Mouse (Mus musculus): ENCODE data around the gene Wdr45b.
A peak's percentile ranks its signal among the peaks of the same experiment; 100 is the strongest.
"Not testable (repeated sequence)": the region's sequence is repeated elsewhere in the genome, so short reads cannot be mapped to it uniquely, and the experiment has no call there.

Gene Wdr45b

DNA sequence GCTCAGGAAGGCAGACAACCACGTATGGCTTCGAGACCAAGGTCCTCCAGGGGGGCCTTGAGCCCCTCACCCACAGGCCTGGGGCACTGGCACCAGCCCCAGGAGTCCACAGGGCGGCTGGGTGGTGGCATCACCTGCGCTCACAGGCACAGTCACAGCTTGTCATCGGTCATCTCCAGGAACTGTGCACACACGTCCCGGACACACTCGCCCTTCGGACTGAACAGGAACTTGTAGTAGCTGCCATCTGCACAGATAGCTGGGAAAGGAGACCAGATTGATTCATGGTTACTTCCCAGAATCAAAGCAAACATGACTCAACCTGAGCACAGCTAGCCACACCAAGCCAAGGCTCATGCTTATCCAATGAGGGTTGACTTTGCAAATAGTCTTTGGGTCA is 26.0 kb downstream of the Wdr45b start:
- DNase-seq (ENCODE audit: low read depth) = no peak

GRCm38 (mm10) chr11:121326681-121327080 is 27.6 kb downstream of the Wdr45b start:
- DNase-seq (ENCODE audit: low read depth) = no peak

DNA sequence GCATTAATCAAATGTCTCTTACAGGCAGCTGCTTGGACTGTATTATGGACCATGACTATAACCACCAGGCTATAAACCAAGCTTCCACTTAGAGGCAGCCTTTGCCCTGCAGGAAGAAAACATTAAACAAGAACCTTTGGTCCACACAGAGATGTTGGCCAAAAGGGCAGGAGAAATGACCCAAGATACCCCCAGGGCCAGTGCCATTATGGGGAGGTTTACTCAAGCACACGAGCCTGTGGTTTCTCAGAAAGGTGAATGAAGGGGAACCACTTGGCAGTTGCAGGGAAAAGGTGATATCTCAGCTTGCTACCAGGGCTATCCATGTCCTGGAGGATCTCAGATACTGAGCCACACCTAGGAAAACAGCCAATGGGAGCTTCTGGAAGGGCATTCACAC is 28.2 kb downstream of the Wdr45b start:
- no peak for DNase-seq (ENCODE audit: low read depth)

DNA sequence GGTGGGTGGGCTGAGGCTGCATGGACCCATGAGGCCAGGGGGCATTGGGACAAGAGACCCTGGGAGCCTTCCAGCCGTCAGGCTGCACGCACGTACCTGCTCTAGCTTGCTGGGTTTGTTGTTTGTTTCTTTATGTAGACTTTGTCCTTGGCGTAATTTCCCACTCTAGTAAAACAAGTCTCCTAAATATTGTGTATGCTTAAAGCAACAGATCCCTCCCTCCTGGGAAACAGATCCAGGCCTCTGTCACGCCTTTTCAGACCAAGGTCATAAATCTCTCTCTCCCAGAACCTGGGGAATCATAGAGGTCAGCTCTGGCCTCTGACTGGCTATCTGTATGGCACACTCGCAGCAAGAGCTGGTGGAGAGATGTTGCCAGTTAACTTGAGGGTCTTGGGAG is 46.5 kb downstream of the Wdr45b start:
- DNase-seq (ENCODE audit: low read depth) = not testable (repeated sequence)

DNA sequence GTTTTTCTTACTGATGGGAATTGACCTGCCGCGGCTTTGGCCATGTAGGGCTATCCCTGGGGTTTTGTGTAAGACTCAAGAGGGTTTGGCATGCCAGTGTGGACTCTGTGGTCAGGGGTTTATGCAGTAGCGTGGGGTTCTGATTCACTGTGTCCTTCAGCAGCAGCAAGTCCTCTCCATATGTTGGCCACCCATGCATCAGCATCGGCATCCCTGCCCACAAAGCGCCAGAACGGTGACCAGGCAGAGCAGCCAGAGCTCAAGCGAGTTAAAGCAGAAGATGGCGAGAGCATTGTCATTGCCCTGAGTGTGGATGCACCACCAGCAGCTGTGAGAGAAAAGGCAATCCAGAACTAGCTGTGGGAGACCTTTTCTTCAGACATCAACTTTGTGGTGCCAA is 47.6 kb downstream of the Wdr45b start:
- no peak for DNase-seq (ENCODE audit: low read depth)

GRCm38 (mm10) chr11:121305371-121305770 is 48.9 kb downstream of the Wdr45b start:
- no peak for DNase-seq (ENCODE audit: low read depth)

DNA sequence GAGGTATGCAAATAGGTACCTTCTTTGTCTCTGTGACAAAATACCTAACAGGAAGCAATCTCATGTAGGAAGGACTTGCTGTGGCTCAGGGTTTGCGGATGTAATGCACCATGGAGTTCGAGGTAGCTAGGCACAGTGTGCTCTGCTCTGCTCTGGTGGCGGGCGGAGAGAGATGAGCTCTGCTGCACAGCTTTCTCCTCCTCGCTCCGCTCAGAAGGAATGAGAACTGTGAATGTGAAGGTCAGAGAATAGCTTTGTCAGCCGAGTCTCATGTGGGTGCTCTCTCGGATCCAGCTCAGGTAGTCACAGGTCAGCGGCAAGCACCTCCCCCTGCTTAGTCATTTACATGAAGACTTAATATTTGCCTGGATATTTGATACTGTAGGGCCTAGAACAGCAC is 54.0 kb downstream of the Wdr45b start:
- DNase-seq (ENCODE audit: low read depth) = no peak

DNA sequence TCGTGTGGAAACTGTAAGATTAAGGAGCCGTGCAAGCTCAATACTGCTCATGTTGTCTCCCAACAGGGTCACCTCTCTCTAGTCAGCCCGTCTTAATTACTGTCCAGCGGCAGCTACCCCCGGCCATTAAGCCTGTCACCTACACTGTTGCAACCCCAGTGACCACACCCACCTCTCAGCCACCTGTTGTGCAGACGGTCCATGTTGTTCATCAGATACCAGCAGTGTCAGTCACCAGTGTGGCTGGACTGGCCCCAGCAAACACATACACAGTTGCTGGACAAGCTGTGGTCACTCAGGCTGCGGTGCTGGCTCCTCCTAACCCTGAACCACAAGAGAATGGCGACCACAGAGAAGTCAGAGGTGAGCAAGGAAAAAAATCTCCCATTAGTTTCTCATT is 55.8 kb downstream of the Wdr45b start:
- no peak for DNase-seq (ENCODE audit: low read depth)

DNA sequence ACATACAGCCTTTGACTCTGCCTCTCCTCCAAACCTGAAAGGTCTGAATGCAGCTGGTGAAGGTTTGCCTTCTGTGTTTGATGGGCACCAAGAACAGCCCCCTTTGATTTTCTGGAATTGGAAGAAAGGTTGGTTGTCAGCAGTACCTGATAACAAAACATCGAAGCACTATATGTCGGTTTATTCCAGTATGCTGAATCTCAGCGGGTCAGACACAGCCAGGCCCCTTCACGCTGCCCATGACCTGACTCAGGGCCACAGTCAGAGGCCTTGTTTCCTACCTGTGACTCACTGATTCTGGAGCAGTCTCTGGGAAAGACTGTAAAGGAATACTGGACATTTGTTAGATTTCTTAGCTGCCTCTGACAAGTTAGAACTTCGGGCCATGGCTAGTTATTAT is 59.5 kb downstream of the Wdr45b start:
- DNase-seq (ENCODE audit: low read depth) = no peak

DNA sequence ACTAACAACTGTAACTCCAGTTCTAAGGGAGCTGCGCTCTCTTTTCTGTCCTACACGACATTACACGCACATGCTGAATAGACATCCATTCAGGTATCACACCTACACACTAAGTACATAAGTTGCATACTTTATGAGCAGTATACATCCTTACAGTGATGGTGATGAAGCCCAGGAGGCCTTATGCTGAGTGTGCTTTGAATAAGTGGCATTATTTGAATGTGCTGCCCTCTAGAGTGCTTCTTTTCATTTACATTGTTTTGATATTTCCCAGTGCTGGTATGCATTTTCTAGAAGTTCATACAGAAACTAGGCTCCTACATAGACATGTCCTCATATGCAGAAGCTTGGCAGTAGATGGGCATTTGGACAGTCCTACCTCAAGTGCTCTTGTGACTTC is 64.4 kb downstream of the Wdr45b start:
- peak; percentile 35 for DNase-seq (ENCODE audit: low read depth)

DNA sequence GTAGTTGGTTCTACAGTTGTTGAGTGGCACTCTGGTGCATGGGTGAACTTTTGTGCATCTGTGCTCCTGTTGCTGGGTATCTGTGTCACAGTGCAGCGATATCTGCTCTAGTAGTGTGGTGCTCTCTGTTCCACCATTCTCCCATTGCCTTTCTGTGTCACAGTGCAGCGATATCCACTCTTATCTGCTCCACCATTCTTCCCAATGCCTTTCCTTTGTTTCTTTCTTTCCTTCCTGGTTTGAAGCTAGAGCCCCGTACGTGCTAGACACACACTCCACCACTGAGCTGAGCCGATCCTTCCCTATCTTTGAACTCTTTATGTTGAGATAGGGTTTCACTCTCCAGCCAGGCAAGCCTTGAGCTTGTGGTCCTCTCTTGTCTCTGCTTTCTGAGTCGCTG is 71.3 kb downstream of the Wdr45b start:
- DNase-seq (ENCODE audit: low read depth) = no peak

DNA sequence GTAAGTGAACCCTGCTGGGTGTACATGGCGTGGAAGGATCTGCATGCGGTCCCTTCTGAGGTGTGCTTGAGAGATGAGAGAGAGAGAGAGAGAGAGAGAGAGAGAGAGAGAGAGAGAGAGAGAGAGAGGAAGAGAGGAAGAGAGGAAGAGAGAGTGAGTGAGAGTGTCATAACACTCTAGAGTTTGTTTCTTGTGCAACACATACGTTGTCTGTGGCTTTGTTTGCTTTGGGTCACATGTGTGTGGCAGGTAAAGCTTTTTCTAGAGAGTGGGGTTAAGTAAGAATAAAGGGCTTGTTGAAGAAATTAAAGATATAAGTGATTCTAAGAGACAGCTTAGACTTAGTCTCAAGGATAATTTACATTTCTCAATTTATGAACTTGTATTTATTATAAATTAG is 76.2 kb downstream of the Wdr45b start:
- no peak for DNase-seq (ENCODE audit: low read depth)

- DNase-seq (ENCODE audit: low read depth) = no peak
These were observed 76.7 kb downstream of the Wdr45b start for GRCm38 (mm10) chr11:121277516-121277915.
